Mouse (Mus musculus) MEL (cell line): ENCODE data around the gene Cort.

Source experiments
- CHD2 ChIP-seq: IDR thresholded peaks from 2 replicates; pipeline ENCODE4 v1.6.1; 2011; ENCODE audit warnings: low read length, improper control_type of control experiment
- CTCF ChIP-seq, 3 experiments: IDR thresholded peaks in 2 of 3; conservative IDR thresholded peaks in 1 of 3; 2 replicates each; pipeline ENCODE4 v1.5.1; 2011 to 2012; ENCODE audit warnings: low read length in 3 of 3, low read depth in 2 of 3, mild to moderate bottlenecking in 2 of 3, improper control_type of control experiment in 1 of 3, inconsistent platforms in 1 of 3, mixed read lengths in 1 of 3, moderate library complexity in 1 of 3; ENCODE audit not compliant: control insufficient read depth in 1 of 3, insufficient read depth in 1 of 3, poor library complexity in 1 of 3, severe bottlenecking in 1 of 3
- E2F4 ChIP-seq: IDR thresholded peaks from 2 replicates; pipeline ENCODE4 v1.6.1; 2011; ENCODE audit warnings: low read depth, low read length, improper control_type of control experiment, borderline replicate concordance
- EP300 ChIP-seq, 2 experiments: IDR thresholded peaks; 2 replicates each; pipeline ENCODE4 v1.6.1; 2011; ENCODE audit warnings: improper control_type of control experiment in 2 of 2, low read length in 2 of 2, low read depth in 1 of 2, mild to moderate bottlenecking in 1 of 2
- KAT2A ChIP-seq: conservative IDR thresholded peaks from 2 replicates; pipeline ENCODE4 v1.6.1; 2012; ENCODE audit warnings: low read depth, low read length, improper control_type of control experiment, inconsistent platforms
- MAX ChIP-seq: IDR thresholded peaks from 2 replicates; pipeline ENCODE4 v1.6.1; 2011; ENCODE audit warnings: low read length, improper control_type of control experiment
- NELFE ChIP-seq: IDR thresholded peaks from 2 replicates; pipeline ENCODE4 v1.6.1; 2011; ENCODE audit warnings: low read depth, low read length, improper control_type of control experiment
- POLR2A ChIP-seq, 2 experiments: IDR thresholded peaks; 2 replicates each; pipeline ENCODE4 v1.6.1; 2011 to 2012; ENCODE audit warnings: low read length in 2 of 2, mild to moderate bottlenecking in 2 of 2, control low read depth in 1 of 2, improper control_type of control experiment in 1 of 2, low read depth in 1 of 2, moderate library complexity in 1 of 2; ENCODE audit not compliant: control insufficient read depth in 1 of 2, insufficient read depth in 1 of 2, poor library complexity in 1 of 2
- POLR2AphosphoS2 ChIP-seq: IDR thresholded peaks from 2 replicates; pipeline ENCODE4 v1.6.1; 2011; ENCODE audit warnings: low read length, improper control_type of control experiment
- USF1 ChIP-seq: IDR thresholded peaks from 2 replicates; pipeline ENCODE4 v1.6.1; 2014; ENCODE audit warnings: low read depth, mild to moderate bottlenecking, inconsistent platforms, low read length, improper control_type of control experiment, moderate library complexity
- ZC3H11A ChIP-seq: IDR thresholded peaks from 2 replicates; pipeline ENCODE4 v1.6.1; 2012; ENCODE audit warnings: low read depth, mild to moderate bottlenecking, inconsistent platforms, low read length, improper control_type of control experiment
- ZKSCAN1 ChIP-seq: IDR thresholded peaks from 2 replicates; pipeline ENCODE4 v1.6.1; 2012; ENCODE audit warnings: low read depth, mild to moderate bottlenecking, inconsistent platforms, low read length, improper control_type of control experiment, moderate library complexity

DNA sequence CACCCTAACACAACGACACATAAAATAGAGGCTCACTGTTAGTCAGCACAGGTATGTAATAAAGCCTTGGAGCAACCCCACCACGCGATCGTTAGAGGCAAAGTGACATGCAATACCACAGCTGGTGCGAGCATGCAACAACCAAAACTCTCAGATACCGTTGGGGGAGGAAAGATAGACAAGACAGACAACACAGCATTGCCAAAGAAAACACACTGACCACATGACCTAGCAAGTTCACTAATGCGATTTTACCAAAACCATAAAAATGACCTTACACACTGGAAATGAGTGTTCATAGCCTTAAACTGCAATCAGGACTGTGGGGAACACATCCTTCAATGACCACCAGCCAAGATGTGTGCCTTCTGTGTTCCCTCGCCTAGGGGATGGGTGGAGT is 35.2 kb downstream of the Cort start:
- TF ChIP-seq POLR2A (IDR thresholded peaks at IDR 0.05; ENCODE audit: control insufficient read depth in 1 of 2, insufficient read depth in 1 of 2, low read depth in 1 of 2, low read length in 2 of 2, poor library complexity in 1 of 2) (no peak), CHD2 (no peak), E2F4 (no peak), POLR2AphosphoS2 (no peak), CTCF (IDR thresholded peaks at IDR 0.05 in 2 of 3, conservative IDR thresholded peaks at IDR 0.05 in 1 of 3; ENCODE audit: control insufficient read depth in 1 of 3, insufficient read depth in 1 of 3, low read depth in 2 of 3, low read length in 3 of 3, poor library complexity in 1 of 3, severe bottlenecking in 1 of 3) (no peak), NELFE (no peak), KAT2A (no peak), EP300 (IDR thresholded peaks at IDR 0.05; ENCODE audit: low read depth in 1 of 2, low read length in 2 of 2) (no peak), USF1 (no peak), ZC3H11A (no peak), MAX (no peak), ZKSCAN1 (no peak)
